Mouse (Mus musculus) brain, embryonic 14.5 days (tissue): ENCODE measurements around the gene Nrm.

ENCODE experiments used
- CTCF ChIP-seq: fragments of 200-500 bp; IDR thresholded peaks from 2 replicates; pipeline ENCODE4 v1.5.1; 2012; ENCODE audit warnings: inconsistent platforms, mild to moderate bottlenecking, moderate library complexity, borderline replicate concordance; ENCODE audit not compliant: insufficient read depth, insufficient read length; ENCODE audit errors: extremely low read depth
- POLR2A ChIP-seq: fragments of 200-500 bp; IDR thresholded peaks from 2 replicates; pipeline ENCODE4 v1.6.1; 2012; ENCODE audit warnings: mild to moderate bottlenecking, inconsistent platforms, borderline replicate concordance; ENCODE audit not compliant: poor library complexity, insufficient read depth, insufficient read length, severe bottlenecking; ENCODE audit errors: extremely low read depth

- no peak for TF ChIP-seq CTCF
- no peak for TF ChIP-seq POLR2A
These were observed 13.6 kb downstream of the Nrm start for GRCm38 (mm10) chr17:35874721-35875120.
